Mouse (Mus musculus) yolk sac, embryonic 10.5 days (tissue): ENCODE results near the gene Mrpl36.

Source experiments
- DNase-seq: peaks from one replicate; pipeline ENCODE4 v3.0.0-alpha.2; 2017; ENCODE audit warnings: low spot score

The Mrpl36 gene

DNA sequence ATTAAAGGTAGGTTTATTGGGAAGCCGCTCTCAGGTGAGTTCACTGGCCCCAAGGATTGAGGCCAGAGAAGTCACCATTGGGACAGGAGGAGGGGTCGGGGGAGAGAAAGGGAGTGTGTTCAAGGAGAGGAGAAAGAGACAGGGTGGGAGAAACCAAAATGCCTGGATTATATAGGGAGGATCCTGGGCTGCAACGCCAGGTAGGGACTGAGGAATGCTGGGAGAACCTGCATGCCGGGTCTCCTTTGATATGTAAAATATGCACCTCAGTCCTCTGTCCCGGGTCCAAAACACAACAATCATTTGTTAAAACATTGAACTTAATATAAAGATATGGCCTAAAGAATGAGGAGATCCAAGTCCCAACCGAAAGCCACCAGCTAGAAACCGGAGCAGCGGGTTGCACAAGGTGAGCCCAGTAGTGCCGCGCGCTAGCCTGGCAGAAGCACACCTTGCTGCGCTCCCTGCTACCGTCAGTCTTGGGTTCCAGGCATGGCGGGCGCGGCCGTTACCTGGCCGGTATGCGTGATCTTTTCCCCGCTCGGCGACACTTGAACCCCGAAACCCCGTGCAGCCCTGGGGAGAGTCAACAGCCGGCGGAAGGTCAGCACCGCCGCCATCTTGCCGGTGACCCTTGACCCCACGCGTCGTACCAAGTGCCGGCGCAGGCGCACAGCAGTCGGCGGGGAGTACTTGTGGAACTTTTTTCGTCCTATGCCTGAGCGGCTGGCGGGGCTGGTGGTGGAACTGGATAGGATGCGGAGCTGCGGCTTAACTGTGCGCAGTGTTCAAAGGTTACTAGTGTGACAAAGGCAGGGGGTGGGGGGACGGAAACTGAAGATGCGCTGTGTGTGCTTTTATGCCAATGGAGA lies at the start of gene Mrpl36, which contains the start of gene Ndufs6:
Gene Mrpl36, plus strand, starts transcription at position 687 of the 872 bp plus-strand sequence.
Gene Ndufs6, minus strand, starts transcription at position 716 of the 872 bp plus-strand sequence.
- DNase-seq = peak; percentile 94

- no peak for DNase-seq
Measured at GRCm38 (mm10) chr13:73279196-73279595, 49.1 kb upstream of the Mrpl36 start.

- no peak for DNase-seq
Measured at GRCm38 (mm10) chr13:73282407-73282806, 45.9 kb upstream of the Mrpl36 start.

DNA sequence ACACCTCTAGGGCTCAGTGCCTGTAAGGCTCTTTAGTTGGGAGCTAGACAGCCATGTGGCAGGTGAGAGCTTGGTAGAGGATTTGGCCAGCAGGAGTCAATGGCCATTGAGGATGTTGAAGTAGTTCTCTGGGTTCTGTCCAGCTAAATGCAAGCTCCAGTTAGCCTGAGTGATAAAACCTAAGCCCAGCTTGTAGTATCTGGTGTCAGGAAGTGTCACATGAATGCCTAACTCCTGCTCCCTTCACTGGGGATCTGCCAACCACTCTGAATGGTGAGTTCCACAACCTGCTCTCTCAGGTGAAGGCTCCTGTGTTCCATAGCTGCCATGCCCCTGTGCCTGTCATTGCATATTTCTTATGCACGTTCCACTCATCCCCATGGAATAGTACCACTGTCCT lies 44.8 kb upstream of the Mrpl36 start:
- no peak for DNase-seq

DNA sequence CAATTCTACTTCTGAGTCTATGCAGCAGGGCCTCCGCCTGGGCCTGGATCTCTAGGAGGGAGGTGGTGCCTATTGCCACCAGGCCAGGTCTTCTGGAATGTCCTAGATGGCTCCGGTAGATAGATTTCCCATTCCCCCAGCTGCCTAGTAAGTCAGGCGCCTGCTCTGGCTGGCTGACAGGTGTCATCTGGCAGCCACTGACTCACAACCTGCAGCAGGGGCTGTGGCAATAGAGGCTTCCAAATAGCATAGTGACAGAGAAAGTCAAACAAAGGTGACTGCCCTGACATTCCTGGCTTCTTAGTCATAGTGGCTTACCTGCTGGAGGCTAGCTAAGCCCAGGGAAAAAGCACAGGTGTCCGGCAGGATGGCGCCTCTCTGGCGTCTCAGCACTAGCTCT lies 38.1 kb upstream of the Mrpl36 start:
- peak; percentile 73 for DNase-seq

GRCm38 (mm10) chr13:73291102-73291501 lies 37.2 kb upstream of the Mrpl36 start:
- no peak for DNase-seq

DNA sequence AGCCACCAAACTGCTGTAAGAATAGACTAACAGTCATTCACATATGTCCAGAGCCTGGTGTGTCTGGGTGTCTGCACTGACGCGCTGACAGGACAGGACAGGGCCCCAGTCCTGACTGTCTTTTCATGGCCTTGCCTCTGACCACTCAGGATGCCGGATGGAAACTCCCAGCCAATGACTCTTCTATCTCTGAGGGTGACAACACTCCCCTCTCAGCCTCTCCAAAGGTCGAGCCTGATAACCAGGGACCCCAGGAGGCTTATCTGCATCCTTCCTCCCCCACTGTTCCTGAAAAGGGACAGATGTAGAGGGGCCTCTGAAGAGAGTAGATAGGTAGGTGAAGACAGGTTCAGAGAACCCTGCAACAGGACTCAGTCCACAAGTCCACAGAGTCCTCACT lies 29.6 kb upstream of the Mrpl36 start:
- no peak for DNase-seq

DNA sequence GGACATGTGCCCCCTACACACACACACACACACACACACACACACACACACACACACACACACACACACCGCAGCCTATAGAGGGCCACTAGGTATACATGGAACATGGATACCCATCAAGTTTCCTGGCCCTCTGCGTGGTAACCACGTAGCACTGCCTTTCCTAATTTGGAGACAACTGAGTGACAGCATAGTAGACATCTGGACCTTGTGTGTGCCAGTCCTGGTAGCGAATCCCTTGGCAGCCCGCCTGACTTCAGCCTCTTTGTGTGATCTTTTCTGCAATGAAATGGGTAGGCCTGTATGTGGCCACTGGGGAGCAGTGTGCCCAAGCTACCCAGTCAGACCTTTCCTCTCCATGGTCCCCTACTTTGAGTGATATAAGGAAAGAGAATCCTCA lies 29.0 kb upstream of the Mrpl36 start:
- DNase-seq = no peak

DNA sequence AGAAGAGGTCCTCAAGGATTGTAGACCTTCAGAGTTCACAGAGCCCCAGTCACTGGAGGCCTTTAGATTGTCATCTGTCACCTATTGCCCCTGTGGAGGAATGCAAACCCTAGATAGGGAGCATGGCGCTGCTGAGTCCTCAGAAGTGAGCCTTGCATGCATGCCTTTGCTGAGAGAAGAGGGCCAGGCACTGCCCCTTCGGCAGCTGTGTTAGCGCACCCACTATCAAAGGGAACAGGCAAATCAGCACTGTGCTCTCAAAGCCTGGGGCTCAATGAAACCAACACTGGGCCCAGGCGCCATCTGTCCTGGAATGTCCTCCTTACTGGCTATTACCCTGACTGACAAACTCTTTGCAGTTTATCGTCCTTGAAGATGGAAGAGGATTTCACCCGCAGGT lies 23.6 kb upstream of the Mrpl36 start:
- DNase-seq = peak; percentile 8

DNA sequence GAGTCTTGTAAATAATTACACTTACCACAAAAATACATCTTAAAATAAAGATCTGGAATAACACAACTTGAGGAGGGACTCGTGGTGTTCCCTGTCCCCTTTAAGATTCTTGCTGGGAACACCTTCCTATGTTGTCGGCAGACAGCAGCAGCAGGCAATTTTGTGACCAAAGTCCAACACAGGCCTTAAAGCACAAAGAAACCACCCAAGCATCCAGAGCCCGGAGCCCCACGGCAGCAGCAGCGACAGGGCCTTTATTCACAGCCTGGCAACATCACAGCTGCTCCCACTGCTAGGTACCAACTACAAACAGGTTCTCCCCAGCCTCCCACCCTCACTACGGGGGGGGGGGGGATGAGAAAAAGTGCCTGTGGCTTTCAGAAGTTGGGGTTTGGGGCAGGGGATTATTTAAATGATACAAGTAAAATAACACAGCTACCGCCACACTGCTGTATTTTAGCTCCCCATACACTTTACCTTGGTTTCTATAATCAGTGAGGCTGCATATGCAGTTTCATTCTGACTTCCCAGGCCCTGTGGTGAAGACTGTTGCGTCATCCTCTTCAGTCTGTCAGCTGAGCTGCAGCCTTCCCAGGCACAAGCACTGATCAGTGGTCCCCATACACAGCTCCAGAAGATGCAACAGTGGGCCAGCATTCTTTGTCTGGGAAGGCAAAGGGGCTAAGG lies 22.8 kb upstream of the Mrpl36 start:
- DNase-seq = peak; percentile 25

GRCm38 (mm10) chr13:73306085-73306410 lies 22.3 kb upstream of the Mrpl36 start:
- no peak for DNase-seq

GRCm38 (mm10) chr13:73306430-73306829 lies 21.9 kb upstream of the Mrpl36 start:
- DNase-seq = no peak

- peak; percentile 32 for DNase-seq
Measured at GRCm38 (mm10) chr13:73310183-73310929, 18.0 kb upstream of the Mrpl36 start.

GRCm38 (mm10) chr13:73320048-73320447 lies 8.3 kb upstream of the Mrpl36 start:
- no peak for DNase-seq

- no peak for DNase-seq
Measured at GRCm38 (mm10) chr13:73322626-73323025, 5.7 kb upstream of the Mrpl36 start.

DNA sequence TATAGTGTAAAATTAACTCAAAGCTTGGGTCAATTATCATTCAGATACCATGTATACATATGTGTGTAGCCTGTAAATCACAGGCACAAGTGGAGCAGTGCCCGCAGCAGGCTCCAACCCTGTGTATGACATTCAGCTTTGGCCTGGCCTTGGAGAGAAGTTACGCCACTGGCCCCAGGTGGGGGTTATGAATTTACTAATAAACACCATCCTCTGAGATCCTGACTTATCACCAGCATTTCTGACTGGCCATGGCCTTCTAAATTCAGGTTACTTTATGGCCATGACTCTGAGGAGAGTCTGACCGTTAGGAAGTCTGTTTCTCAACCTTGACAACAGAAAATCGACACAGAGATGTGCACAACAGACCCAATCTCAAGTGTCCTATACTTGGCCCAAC lies 4.9 kb upstream of the Mrpl36 start:
- DNase-seq = no peak

- DNase-seq = peak; percentile 85
Measured at GRCm38 (mm10) chr13:73330844-73331501, 2.7 kb downstream of the Mrpl36 start.

DNA sequence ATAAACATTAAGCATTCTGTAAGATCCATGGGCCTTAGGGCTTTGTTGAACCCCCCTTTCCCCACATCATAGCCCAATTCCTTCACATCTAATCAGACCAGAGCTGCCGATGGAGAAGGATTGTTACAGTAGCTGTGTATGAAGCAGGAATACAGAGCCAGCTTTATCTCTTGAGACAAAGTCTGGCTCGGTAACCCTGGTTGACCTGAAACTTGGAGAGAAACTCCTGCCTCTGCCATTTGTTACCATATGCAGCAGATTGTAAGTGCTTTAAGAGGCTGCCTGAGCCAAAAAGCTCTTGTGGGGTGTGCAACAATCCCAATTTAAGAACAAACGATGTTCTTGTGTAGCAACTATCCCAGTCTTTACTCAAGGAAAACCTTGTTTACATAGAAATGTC lies 3.4 kb downstream of the Mrpl36 start:
- no peak for DNase-seq

- no peak for DNase-seq
Measured at GRCm38 (mm10) chr13:73336753-73337152, 8.4 kb downstream of the Mrpl36 start.

GRCm38 (mm10) chr13:73345102-73345890 lies 17.0 kb downstream of the Mrpl36 start:
- peak; percentile 10 for DNase-seq

DNA sequence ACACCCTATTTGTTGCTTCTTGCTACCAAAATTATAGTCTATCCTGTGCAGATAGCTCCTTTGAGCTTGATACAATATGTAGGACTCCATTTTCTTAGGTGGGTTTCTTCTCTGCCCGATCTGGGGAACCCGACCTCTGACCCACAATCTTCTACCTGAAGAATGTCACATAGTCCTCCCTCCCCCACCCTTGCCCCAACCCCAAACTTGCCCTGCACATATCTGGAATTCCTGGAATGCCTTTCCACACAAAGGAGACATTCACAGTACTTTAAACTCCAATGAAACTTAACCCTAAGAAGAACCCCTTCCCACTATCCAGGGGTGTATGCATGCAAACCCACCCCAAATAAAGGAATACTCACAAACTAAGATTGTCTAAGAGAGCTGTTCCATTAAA lies 17.8 kb downstream of the Mrpl36 start:
- peak; percentile 57 for DNase-seq
